Mouse (Mus musculus) embryonic facial prominence, embryonic 12.5 days (tissue): ENCODE measurements around the gene Olfr477. TPM values are rescaled to one million over a fixed set of nuclear protein-coding genes. Genes with fewer than 3 reads are reported as not detected.
"Not testable (repeated sequence)": the region's sequence is repeated elsewhere in the genome, so short reads cannot be mapped to it uniquely, and the experiment has no call there.

Source experiments
- ATAC-seq: fragments of 200-750 bp; cut with Nextera tagmentation; 2 replicates; pipeline ENCODE4 v1.8.0; 2017; ENCODE audit not compliant: insufficient number of reproducible peaks, insufficient read depth, low FRiP score, low TSS enrichment
- H3K27ac ChIP-seq: fragments of 300-500 bp; sonication (generic); 2 replicates; pipeline ENCODE4 v1.5.1; 2016; ENCODE audit warnings: mild to moderate bottlenecking
- H3K27me3 ChIP-seq: fragments of 300-500 bp; sonication (generic); 2 replicates; pipeline ENCODE4 v1.6.1; 2016; ENCODE audit warnings: mild to moderate bottlenecking, moderate library complexity
- H3K36me3 ChIP-seq: fragments of 300-500 bp; sonication (generic); 2 replicates; pipeline ENCODE4 v1.6.1; 2016; ENCODE audit warnings: mild to moderate bottlenecking
- H3K4me1 ChIP-seq: fragments of 300-500 bp; sonication (generic); 2 replicates; pipeline ENCODE4 v1.6.1; 2016
- H3K4me2 ChIP-seq: fragments of 300-500 bp; sonication (generic); replicated peaks from 2 replicates; pipeline ENCODE4 v1.6.1; 2016; ENCODE audit warnings: mild to moderate bottlenecking, moderate library complexity
- H3K4me3 ChIP-seq: fragments of 300-500 bp; sonication (generic); 2 replicates; pipeline ENCODE4 v1.5.1; 2016; ENCODE audit warnings: mild to moderate bottlenecking
- H3K9ac ChIP-seq: fragments of 300-500 bp; sonication (generic); 2 replicates; pipeline ENCODE4 v1.6.1; 2016; ENCODE audit warnings: mild to moderate bottlenecking, moderate library complexity
- H3K9me3 ChIP-seq: fragments of 300-500 bp; sonication (generic); 2 replicates; pipeline ENCODE4 v1.6.1; 2016; ENCODE audit warnings: mild to moderate bottlenecking, moderate library complexity
- WGBS: fragments of 180-500 bp; shearing (Covaris S2); methylation state at CpG from one replicate; pipeline ENCODE4 v1.1.7; 2016; 5-methylcytosine and 5-hydroxymethylcytosine counted together
- polyA plus RNA-seq: library from polyadenylated mRNA; unstranded; fragments of >200 nt; fragmentation: Nextera tagmentation; extraction: Ambion mirVana; gene quantifications from 2 replicates; pipeline ENCODE4 v1.2.1, GENCODE M21; 2016

Gene Olfr477
- polyA plus RNA-seq: not detected in 2 replicates

GRCm38 (mm10) chr7:107986393-107986792 is at the start of gene Olfr477:
Gene Olfr477 (plus strand): TSS chr7:107986693.
- ATAC-seq: no peak
- Histone ChIP-seq H3K4me2 (no peak within 1 kb of the TSS), H3K9me3 (no peaks in the 10 kb centered on the region), H3K27ac (no peak within 1 kb of the TSS), H3K27me3 (no peaks in the 10 kb centered on the region), H3K4me3 (no peak within 1 kb of the TSS), H3K4me1 (no peaks in the 10 kb centered on the region), H3K9ac (no peak within 1 kb of the TSS), H3K36me3 (no peaks in the 10 kb centered on the region)
- WGBS: 71% methylated on average over 2 of the region's 2 CpGs

GRCm38 (mm10) chr7:107952539-107952938 is 34.0 kb upstream of the Olfr477 start:
- H3K9ac ChIP-seq, H3K4me1 ChIP-seq, H3K27ac ChIP-seq, H3K36me3 ChIP-seq, H3K9me3 ChIP-seq, ATAC-seq, H3K27me3 ChIP-seq, H3K4me2 ChIP-seq, H3K4me3 ChIP-seq: not testable (repeated sequence)
- WGBS: 97% methylated on average over 12 of the region's 12 CpGs

- Histone ChIP-seq H3K4me3 (no peak within 1 kb of the TSS), H3K4me1 (no peaks in the 10 kb centered on the region), H3K4me2 (no peak within 1 kb of the TSS), H3K27ac (no peak within 1 kb of the TSS), H3K27me3 (no peaks in the 10 kb centered on the region), H3K9me3 (no peaks in the 10 kb centered on the region), H3K36me3 (no peaks in the 10 kb centered on the region), H3K9ac (no peak within 1 kb of the TSS)
- ATAC-seq: no peak
- WGBS: 96% methylated on average over 1 of the region's 1 CpGs
Observed at GRCm38 (mm10) chr7:107954343-107954742, 32.1 kb upstream of the Olfr477 start, which contains the start of gene Olfr474. Gene Olfr474 (plus strand): TSS chr7:107954643.

GRCm38 (mm10) chr7:107964503-107964902 is 22.0 kb upstream of the Olfr477 start, which contains the start of gene Olfr476:
Gene Olfr476 (plus strand): TSS chr7:107964803.
- WGBS: 63% methylated on average over 1 of the region's 1 CpGs
- H3K36me3 ChIP-seq: no peaks in the 10 kb centered on the region
- no peak for ATAC-seq
- H3K4me3 ChIP-seq: no peak within 1 kb of the TSS
- no peaks in the 10 kb centered on the region for H3K9me3 ChIP-seq
- no peaks in the 10 kb centered on the region for H3K4me1 ChIP-seq
- H3K27ac ChIP-seq: no peak within 1 kb of the TSS
- no peaks in the 10 kb centered on the region for H3K27me3 ChIP-seq
- no peak within 1 kb of the TSS for H3K9ac ChIP-seq
- H3K4me2 ChIP-seq: no peak within 1 kb of the TSS

- H3K4me2 ChIP-seq, ATAC-seq, H3K27ac ChIP-seq, H3K27me3 ChIP-seq, H3K4me3 ChIP-seq, H3K36me3 ChIP-seq, H3K9ac ChIP-seq, H3K4me1 ChIP-seq, H3K9me3 ChIP-seq: not testable (repeated sequence)
Observed at GRCm38 (mm10) chr7:108014256-108014655, 27.8 kb downstream of the Olfr477 start.

- ATAC-seq: no peak
- no peak within 1 kb of the TSS for H3K27ac ChIP-seq
- H3K9me3 ChIP-seq: no peaks in the 10 kb centered on the region
- no peaks in the 10 kb centered on the region for H3K36me3 ChIP-seq
- WGBS: 76% methylated on average over 3 of the region's 3 CpGs
- H3K4me2 ChIP-seq: no peak within 1 kb of the TSS
- H3K9ac ChIP-seq: no peak within 1 kb of the TSS
- no peaks in the 10 kb centered on the region for H3K27me3 ChIP-seq
- no peaks in the 10 kb centered on the region for H3K4me1 ChIP-seq
- H3K4me3 ChIP-seq: no peak within 1 kb of the TSS
Observed at GRCm38 (mm10) chr7:108033889-108034288, 47.4 kb downstream of the Olfr477 start, which contains the start of gene Olfr478. Gene Olfr478 (minus strand): TSS chr7:108033989.

Other genes with a start within 250 kb of the Olfr477 start
- 0.40 and 0.42 TPM in 2 replicates for gene Cyb5r2, start 228.7 kb upstream of the Olfr477 start, polyA plus RNA-seq
- not detected in 2 replicates for gene Ovch2, start 185.5 kb upstream of the Olfr477 start, polyA plus RNA-seq
- not detected in 2 replicates for gene Olfr467, start 174.4 kb upstream of the Olfr477 start, polyA plus RNA-seq
- not detected in 2 replicates for gene Olfr469, start 161.2 kb upstream of the Olfr477 start, polyA plus RNA-seq
- not detected in 2 replicates for gene Olfr470, start 139.2 kb upstream of the Olfr477 start, polyA plus RNA-seq
- gene Olfr472, start 88.8 kb upstream of the Olfr477 start, polyA plus RNA-seq: not detected in 2 replicates
- gene Olfr473, start 56.2 kb upstream of the Olfr477 start, polyA plus RNA-seq: not detected in 2 replicates
- gene Olfr474, start 32.0 kb upstream of the Olfr477 start, polyA plus RNA-seq: not detected in 2 replicates
- not detected in 2 replicates for gene Olfr476, start 21.9 kb upstream of the Olfr477 start, polyA plus RNA-seq
- not detected in 2 replicates for gene Olfr478, start 47.3 kb downstream of the Olfr477 start, polyA plus RNA-seq
- gene Olfr479, start 64.0 kb downstream of the Olfr477 start, polyA plus RNA-seq: not detected in 2 replicates
- gene Olfr480, start 80.7 kb downstream of the Olfr477 start, polyA plus RNA-seq: not detected in 2 replicates
- not detected in 2 replicates for gene Olfr481, start 93.2 kb downstream of the Olfr477 start, polyA plus RNA-seq
- gene Olfr482, start 110.9 kb downstream of the Olfr477 start, polyA plus RNA-seq: not detected in 2 replicates
- gene Olfr483, start 114.2 kb downstream of the Olfr477 start, polyA plus RNA-seq: not detected in 2 replicates
- not detected in 2 replicates for gene Olfr484, start 140.8 kb downstream of the Olfr477 start, polyA plus RNA-seq
- not detected in 2 replicates for gene Olfr485, start 173.2 kb downstream of the Olfr477 start, polyA plus RNA-seq
- gene Olfr486, start 186.0 kb downstream of the Olfr477 start, polyA plus RNA-seq: not detected in 2 replicates
- not detected in 2 replicates for gene Olfr487, start 227.9 kb downstream of the Olfr477 start, polyA plus RNA-seq